Mouse (Mus musculus) bone marrow, adult 2 months (tissue): ENCODE measurements around the gene Hoxc6.

Source experiments
- CTCF ChIP-seq: fragments of 200-500 bp; IDR thresholded peaks from 2 replicates; pipeline ENCODE4 v1.5.1; 2011; ENCODE audit warnings: low read length, control low read depth; ENCODE audit not compliant: control insufficient read depth, insufficient read depth
- POLR2A ChIP-seq: fragments of 200-500 bp; IDR thresholded peaks from 2 replicates; pipeline ENCODE4 v1.6.1; 2011; ENCODE audit warnings: low read depth, mild to moderate bottlenecking, control low read depth, low read length, borderline replicate concordance; ENCODE audit not compliant: control insufficient read depth

GRCm38 (mm10) chr15:103061131-103061825 lies 63.2 kb downstream of the Hoxc6 start:
- TF ChIP-seq POLR2A = no peak
- no peak for TF ChIP-seq CTCF
